Mouse (Mus musculus): ENCODE results near the gene B430218F22Rik. TPM values are rescaled to one million over a fixed set of nuclear protein-coding genes. Genes with fewer than 3 reads are reported as not detected.

B430218F22Rik gene
- polyA plus RNA-seq, 1 experiment from 2014 or later: 0.66 TPM

DNA sequence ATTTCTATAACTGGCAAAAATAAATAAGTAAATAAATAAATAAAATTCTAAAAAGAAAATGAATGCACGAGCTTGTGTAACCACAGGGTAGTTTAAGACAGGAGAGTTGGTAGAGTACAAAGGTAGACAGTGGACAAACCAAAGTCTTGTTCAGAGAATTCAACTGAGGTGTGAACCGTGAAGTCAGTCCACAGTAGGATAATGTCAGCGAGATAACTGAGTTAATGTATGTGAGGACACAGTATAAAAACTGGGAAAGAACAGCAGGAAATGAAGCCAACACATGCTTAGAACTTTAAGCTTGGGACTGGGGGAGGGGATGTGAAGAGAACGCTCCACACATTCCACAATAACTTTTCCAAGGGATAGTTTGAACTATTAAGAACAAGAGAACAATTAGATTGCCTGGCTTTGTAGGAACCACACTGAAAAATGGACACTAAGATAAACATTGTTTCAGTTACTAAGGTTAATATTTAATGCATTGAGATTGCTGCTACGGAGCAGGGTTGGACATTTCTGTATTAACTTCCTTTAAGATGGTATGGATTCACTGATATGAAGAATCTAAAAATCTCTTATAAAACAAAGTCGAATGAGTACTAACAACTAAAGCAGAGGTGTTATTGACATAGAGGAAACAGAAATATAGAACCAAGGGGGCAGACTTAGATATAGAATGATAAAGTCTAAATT, 25.0 kb downstream of the B430218F22Rik start:
- Histone ChIP-seq H3K4me3 (no peak overlapping the region), H3K27me3 (no peaks in the 10 kb centered on the region), H3K36me3 (no peaks in the 10 kb centered on the region), H3K9me3 (no peaks in the 10 kb centered on the region), H3K9ac (no peak overlapping the region), H3K27ac (replicated peaks) (no peak overlapping the region), H3K4me2 (no peak overlapping the region), H3K4me1 (replicated peaks) (no peaks in the 10 kb centered on the region)
- 81% methylated on average over 6 of the region's 6 CpGs for WGBS
- ATAC-seq (ENCODE audit: low FRiP score, low read depth): no peak

DNA sequence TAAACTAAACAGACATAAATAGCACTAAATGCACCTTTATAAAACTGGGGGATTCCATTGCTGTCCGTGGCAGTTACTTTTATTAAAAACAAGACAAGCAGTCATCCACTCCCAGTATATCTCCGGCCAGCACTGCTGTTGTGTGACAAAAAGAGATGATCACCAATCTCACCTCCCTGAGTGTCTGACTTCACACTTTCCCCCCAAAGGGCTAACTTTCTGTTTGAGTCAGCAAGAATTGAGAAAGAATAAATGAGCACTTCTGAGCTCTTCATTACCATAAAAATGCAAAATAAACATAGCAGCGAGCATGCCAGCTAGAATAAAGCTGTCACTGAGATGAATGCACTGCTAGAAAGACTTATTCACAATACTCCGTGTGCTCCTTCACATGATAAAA, 31.7 kb downstream of the B430218F22Rik start:
- H3K9ac ChIP-seq: no peak overlapping the region
- no peak overlapping the region for H3K27ac ChIP-seq (replicated peaks)
- H3K4me2 ChIP-seq: no peak overlapping the region
- H3K9me3 ChIP-seq: no peaks in the 10 kb centered on the region
- H3K36me3 ChIP-seq: no peaks in the 10 kb centered on the region
- no peaks in the 10 kb centered on the region for H3K4me1 ChIP-seq (replicated peaks)
- no peaks in the 10 kb centered on the region for H3K27me3 ChIP-seq
- no peak for ATAC-seq (ENCODE audit: low FRiP score, low read depth)
- WGBS: 25% methylated on average over 4 of the region's 4 CpGs
- no peak overlapping the region for H3K4me3 ChIP-seq

DNA sequence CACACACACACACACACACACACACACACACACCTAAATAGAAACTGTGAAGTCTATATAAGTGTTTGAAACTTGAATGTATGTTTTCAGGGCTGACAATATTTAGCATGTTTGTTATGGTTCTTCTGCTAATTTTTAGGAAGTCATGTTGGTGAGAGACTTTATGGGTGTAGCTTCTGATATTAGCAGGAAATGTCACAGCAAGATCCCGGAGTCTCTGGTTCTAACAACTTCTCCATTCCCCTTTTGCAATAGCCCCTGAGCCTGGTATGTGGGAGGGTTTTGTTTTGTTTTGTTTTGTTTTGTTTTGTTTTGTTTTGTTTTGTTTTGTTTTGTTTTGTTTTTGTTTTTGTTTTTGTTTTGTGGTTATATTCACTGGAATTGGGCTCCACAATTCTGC, 34.0 kb downstream of the B430218F22Rik start:
- 93% methylated on average over 1 of the region's 1 CpGs for WGBS
- Histone ChIP-seq H3K9me3 (no peaks in the 10 kb centered on the region), H3K27me3 (no peaks in the 10 kb centered on the region), H3K4me2 (no peak overlapping the region), H3K4me3 (no peak overlapping the region), H3K36me3 (no peaks in the 10 kb centered on the region), H3K4me1 (replicated peaks) (no peaks in the 10 kb centered on the region), H3K9ac (no peak overlapping the region), H3K27ac (replicated peaks) (no peak overlapping the region)
- no peak for ATAC-seq (ENCODE audit: low FRiP score, low read depth)

DNA sequence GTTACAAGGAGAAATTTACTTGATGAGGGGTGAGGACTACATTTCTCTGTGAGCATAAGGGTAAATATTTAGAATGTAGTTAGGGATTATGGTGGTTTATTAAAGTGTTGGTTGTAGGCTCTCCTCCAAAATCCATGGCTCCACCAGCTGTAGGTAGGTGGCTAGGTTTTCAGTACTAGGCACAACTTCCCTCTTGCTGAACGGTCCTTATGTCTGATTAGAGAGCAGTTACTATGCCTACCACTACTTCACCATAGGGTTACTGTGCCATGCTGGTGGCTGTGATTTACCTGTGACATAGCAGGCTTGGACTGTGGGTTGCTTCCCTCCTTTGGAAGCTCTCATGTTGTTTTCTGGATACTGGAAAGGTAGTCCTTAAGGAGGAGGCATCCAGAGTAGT, 34.4 kb downstream of the B430218F22Rik start:
- Histone ChIP-seq H3K36me3 (no peaks in the 10 kb centered on the region), H3K27ac (replicated peaks) (no peak overlapping the region), H3K9ac (no peak overlapping the region), H3K4me2 (no peak overlapping the region), H3K27me3 (no peaks in the 10 kb centered on the region), H3K4me3 (no peak overlapping the region), H3K9me3 (no peaks in the 10 kb centered on the region), H3K4me1 (replicated peaks) (no peaks in the 10 kb centered on the region)
- 95% methylated on average over 1 of the region's 1 CpGs for WGBS
- no peak for ATAC-seq (ENCODE audit: low FRiP score, low read depth)

Other genes with a start within 250 kb of the B430218F22Rik start
- 25.2 and 25.3 TPM in 2 replicates for gene Mrps30, start 622 bp downstream of the B430218F22Rik start, polyA plus RNA-seq (2015; fragmentation: Nextera tagmentation; extraction: Ambion mirVana)